Mouse (Mus musculus): Measurements from ENCODE around the gene Ubqln1.

Ubqln1 gene

GRCm38 (mm10) chr13:58215592-58216341, at the start of gene Ubqln1:
Gene Ubqln1 (minus strand): TSS chr13:58215653.
- DNase-seq: peak; percentile 91

- no peak for DNase-seq
Observed at GRCm38 (mm10) chr13:58263546-58263945, 48.1 kb upstream of the Ubqln1 start.

GRCm38 (mm10) chr13:58261674-58262073, 46.2 kb upstream of the Ubqln1 start:
- DNase-seq: no peak

- no peak for DNase-seq
Observed at GRCm38 (mm10) chr13:58253268-58253667, 37.8 kb upstream of the Ubqln1 start.

GRCm38 (mm10) chr13:58248957-58249356, 33.5 kb upstream of the Ubqln1 start:
- DNase-seq: no peak

GRCm38 (mm10) chr13:58236536-58236935, 21.1 kb upstream of the Ubqln1 start:
- no peak for DNase-seq

GRCm38 (mm10) chr13:58232611-58233010, 17.2 kb upstream of the Ubqln1 start:
- DNase-seq: peak; percentile 55

GRCm38 (mm10) chr13:58232070-58232469, 16.6 kb upstream of the Ubqln1 start:
- no peak for DNase-seq

GRCm38 (mm10) chr13:58228624-58229023, 13.2 kb upstream of the Ubqln1 start:
- no peak for DNase-seq

- no peak for DNase-seq
Observed at GRCm38 (mm10) chr13:58225694-58226093, 10.2 kb upstream of the Ubqln1 start.

- no peak for DNase-seq
Observed at GRCm38 (mm10) chr13:58220206-58220605, 4.8 kb upstream of the Ubqln1 start.

GRCm38 (mm10) chr13:58217536-58217935, 2.1 kb upstream of the Ubqln1 start:
- no peak for DNase-seq

- no peak for DNase-seq
Observed at GRCm38 (mm10) chr13:58216395-58216794, 942 bp upstream of the Ubqln1 start.

GRCm38 (mm10) chr13:58215253-58215591, 231 bp downstream of the Ubqln1 start:
- DNase-seq: no peak

- DNase-seq: peak; percentile 35
Observed at GRCm38 (mm10) chr13:58214346-58215252, 854 bp downstream of the Ubqln1 start.

- peak; percentile 36 for DNase-seq
Observed at GRCm38 (mm10) chr13:58213801-58214200, 1.7 kb downstream of the Ubqln1 start.

GRCm38 (mm10) chr13:58212530-58212929, 2.9 kb downstream of the Ubqln1 start:
- DNase-seq: no peak

- DNase-seq: no peak
Observed at GRCm38 (mm10) chr13:58210441-58210840, 5.0 kb downstream of the Ubqln1 start.

GRCm38 (mm10) chr13:58206084-58206483, 9.4 kb downstream of the Ubqln1 start:
- no peak for DNase-seq

- DNase-seq: no peak
Observed at GRCm38 (mm10) chr13:58204986-58205385, 10.5 kb downstream of the Ubqln1 start.

GRCm38 (mm10) chr13:58204202-58204601, 11.3 kb downstream of the Ubqln1 start:
- DNase-seq: no peak

GRCm38 (mm10) chr13:58202903-58203302, 12.6 kb downstream of the Ubqln1 start:
- DNase-seq: no peak

GRCm38 (mm10) chr13:58201908-58202307, 13.5 kb downstream of the Ubqln1 start:
- DNase-seq: no peak

- DNase-seq: no peak
Observed at GRCm38 (mm10) chr13:58201343-58201742, 14.1 kb downstream of the Ubqln1 start.

All from thymus, postnatal 14 days (tissue).